Mouse (Mus musculus) adrenal gland, postnatal 36 days (tissue): ENCODE measurements around the gene Col4a1. TPM values are rescaled to one million over a fixed set of nuclear protein-coding genes. Genes with fewer than 3 reads are reported as not detected.

Experiments used
- DNase-seq, 2 experiments: peaks; one replicate each; pipeline ENCODE4 v3.0.0; 2021; ENCODE audit warnings: mixed read lengths in 1 of 2
- total RNA-seq, 2 experiments: library from RNA; stranded (reverse); gene quantifications; 2 replicates each; pipeline ENCODE4 v1.2.3; 2021

Gene Col4a1
- total RNA-seq, 2 experiments from 2014 or later, result 359 to 687 TPM

DNA sequence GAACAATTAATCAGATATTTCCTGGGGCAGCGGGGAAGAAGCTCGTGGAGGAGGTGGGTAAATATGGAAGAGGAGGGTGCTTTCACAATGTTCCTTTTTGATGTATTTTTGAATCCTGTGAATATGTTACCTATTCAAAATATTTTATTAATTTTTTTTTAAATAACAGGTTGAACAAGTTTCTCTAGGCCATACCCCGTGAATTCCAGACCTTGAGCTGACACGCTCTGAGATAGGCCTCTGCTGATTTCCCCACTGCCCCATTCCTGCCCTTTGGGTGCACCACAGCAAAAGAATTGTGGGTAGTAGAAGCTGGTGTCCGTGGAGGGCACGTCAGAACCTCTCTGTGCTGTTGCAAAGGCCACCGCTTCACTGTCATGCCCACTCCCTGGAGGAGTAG is 136.2 kb downstream of the Col4a1 start:
- no peak for DNase-seq

DNA sequence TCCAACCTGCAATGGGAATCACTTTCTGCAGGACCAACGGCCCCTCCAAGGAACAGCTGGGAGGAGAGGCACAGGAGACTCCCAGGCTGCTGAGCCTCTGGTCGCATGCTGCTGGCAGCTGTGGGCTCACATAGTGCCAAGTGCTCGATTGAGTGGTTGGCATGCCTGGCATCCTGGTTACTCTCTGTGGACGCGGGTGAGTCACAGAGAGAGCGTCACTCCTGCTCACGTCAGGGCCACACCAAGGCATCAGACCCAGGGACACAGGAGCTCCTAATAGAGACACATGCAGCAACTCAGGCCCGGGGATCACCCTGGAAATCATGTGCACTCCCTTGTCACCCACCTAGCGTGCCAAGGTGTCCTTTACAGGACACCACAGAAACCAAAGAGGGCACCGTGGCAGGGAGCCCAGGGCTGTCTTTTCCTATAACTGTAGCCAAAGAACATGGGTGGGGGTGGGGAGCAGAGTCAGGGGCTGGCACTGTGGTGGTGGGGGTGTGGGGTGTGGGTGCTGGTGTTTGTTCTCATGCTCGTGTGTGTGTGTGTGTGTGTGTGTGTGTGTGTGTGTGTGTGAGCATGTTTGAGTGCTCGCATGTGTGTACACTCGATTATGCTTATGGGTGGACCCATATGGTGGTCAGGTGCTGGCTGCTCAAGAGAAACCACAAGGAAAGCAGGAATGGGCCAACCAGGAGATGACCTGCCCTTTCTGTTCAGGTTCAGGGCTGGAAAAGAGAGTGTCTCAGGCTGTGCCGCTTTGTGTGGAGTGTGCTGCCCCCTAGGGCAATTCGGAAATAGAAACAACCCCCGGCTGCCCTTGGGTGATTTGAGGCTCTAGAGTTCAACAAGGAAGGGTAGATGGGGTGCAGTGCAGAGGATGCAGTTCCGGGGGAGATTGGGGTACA is 139.1 kb downstream of the Col4a1 start:
- DNase-seq, result peak; percentile 90 to 91

DNA sequence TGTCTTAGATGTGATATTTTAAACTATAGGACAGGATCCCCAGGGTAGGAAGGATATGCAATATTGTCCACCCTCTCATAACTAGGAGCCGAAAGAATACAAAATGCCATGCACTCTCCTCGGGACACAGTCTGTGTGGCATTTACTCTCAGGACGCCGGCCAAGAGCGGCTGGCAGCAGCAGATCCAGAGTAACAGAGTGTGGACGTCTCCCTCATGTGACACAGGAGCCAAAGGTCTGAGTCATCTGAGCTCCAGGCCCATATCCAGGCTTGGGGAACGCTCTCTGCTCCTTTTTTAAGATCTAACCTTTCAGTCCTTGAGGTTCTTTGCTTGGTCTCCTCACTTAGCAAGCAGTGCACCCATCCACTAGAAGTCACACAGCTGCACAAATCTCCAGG is 141.1 kb downstream of the Col4a1 start:
- DNase-seq, result peak; percentile 85 to 86

DNA sequence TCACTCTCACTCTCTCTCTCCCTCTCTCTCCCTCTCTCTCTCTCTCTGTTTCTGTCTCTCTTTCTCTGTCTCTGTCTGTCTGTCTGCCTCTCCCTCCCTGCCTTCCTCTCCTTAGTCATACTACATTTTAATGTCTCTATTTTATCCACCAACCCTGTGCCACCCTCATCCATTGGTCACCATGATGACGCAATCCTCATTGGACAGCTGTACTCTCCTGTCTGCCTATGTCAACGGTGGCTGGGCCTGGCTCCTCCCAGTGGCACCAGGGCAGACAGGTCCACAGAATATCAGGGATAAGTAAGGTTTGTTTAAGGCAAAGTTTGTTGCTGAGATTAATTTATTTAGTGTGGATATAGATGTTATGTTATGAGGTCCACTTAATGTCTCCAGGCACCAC is 143.2 kb downstream of the Col4a1 start:
- DNase-seq, result peak in 1 of 2 experiments; percentile 20

DNA sequence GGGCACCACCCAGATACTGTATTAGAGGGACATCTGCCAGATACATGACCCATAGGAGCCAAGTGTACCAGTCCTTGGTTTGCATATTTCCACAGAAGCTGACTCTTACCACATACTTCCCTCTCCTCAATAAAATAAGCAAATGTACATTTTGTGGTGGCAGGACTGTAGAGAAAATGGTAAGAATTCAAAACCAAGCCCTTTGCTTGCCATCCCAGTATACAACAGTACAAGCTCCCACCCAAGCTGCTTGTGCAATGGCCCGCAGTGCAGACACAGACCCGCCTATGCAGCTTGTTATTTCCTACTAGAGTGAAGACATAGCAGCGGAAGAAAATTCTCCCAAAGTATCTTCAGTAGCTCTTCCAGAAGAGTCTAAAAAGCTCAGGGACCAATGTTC is 143.8 kb downstream of the Col4a1 start:
- DNase-seq, result no peak

DNA sequence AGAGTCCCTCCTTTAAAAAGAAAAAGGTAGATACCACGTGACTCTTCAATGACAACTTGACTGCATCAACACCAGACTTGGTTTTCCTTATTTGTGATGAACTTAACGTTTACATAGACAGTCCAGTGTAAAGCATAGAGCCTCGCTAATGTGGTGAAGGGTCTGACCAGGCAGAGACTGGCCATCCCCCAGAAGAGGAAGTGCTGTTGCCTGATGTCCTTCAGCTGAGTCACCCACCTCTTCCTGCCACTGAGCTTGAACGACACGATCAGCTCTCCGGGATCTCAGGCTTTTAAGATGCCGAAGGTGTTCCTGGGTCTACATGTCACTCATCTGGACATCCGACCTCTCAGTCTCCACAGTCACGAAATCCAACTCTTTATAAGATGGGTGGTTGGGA is 144.7 kb downstream of the Col4a1 start:
- DNase-seq, result no peak

DNA sequence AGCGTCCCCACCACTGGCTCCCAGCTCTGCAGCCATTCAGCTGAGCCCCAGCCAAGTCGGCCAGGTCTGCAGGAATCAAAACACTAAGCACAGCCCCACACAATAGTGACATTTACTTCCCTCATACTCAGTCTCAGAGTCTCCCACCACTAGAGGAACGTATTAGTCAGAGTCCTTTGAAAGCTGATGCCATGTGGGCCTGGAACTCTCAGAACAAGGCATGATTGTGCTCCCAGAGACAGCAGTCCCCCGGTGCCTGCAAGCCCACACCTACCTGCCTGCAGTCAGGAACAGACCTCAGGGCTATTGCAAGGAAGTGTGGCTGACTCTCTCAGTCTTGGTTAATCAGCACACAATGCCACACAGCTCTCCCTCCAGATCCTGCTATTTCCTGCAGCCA is 147.0 kb downstream of the Col4a1 start:
- DNase-seq, result no peak

DNA sequence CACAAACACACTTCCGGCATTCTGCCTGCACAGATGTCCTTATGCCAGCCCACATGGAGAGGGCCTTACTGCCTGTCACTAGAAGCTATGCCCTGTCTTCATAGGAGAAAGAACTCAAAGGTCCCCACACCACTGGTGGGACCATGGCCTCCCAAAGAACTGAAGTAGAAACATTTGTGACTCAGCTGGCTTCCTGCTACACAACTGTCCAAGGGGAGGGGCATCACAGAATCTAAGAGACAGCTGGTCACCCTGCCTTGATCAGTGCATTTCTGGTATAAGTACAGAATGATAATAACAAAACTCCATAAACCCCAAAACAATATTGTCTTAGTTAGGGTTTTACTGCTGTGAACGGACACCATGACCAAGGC is 156.3 kb downstream of the Col4a1 start:
- DNase-seq, result peak in 1 of 2 experiments; percentile 6

DNA sequence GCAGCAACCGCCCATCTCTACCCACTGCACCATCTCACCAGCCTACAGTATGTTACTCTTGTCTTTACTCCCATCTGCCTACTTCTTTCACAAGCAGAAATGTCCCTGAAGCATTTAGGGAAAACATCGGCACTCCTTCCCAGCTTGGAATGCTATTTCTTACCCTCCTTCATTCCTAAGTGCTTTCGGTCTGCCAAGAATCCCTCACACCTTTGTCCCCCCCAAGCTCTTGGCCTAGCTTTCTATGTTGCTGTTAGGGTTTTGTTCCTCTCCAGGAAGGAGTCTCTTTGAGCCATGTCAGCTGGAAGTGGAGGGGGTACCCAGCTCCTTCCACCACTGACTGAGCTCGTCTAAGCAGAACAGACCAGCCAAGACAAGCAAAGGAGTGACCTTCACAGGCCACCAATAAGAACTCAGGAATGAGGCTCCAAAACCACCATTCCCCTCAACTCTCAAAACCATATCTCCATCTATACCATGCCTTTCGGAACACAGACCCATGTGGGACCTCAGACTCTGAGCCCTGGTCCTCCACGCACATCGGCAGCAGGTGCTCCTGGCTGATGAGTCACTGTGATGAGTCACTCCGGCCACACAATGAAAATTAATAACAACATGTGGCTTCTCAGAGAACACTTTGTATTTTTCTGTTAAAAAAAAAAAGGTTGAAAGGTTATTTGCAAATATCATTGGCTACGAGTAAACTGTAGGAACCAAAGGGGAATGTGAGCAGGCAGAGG is 156.9 kb downstream of the Col4a1 start:
- peak; percentile 58 to 66 for DNase-seq

DNA sequence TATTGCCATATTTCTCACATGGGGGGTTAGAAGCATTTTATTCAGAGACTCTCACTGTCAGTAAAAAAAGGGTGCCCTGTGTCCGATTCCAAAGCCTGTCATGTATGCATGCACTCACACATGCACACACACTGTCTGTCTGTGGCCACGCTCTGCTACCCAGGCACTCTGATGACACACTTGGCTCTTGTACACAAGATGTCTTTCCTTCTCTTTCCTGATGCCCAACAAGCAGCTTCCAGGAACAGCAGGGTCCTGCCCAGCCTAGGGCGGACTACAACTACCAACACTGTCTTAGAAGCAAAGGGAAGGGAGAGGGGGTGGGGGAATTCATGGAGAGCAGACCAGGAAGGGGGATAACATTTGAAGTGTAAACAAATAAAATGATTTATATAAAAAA is 162.4 kb downstream of the Col4a1 start:
- no peak for DNase-seq

DNA sequence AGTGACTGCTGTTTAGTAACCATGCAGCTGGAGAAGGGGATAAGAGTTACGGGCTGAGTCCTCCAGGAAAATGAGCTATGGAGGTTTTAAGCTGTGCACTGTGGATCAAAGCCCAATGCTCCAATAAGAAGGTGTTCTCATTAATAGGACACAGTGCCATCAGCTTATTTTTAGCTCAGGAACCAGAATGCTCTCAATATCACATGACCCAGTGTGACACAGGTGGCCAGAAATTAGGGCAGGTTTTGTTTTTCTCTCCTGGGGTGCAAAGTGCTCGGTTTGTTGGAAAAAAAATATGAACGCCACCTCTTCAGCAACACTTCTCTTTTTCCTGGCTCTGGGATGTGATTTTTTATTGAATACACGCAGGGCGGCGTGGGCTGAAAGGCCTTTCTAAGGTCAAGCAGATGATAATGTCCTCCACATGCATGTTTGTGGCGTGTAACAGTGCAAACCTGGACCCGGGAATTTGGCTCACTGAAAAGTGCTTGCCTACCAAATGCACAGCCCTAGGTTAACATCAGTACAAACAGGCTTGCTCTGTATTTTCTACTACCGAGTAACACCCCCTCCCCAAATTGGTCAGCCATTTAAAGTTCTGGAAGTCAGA is 163.3 kb downstream of the Col4a1 start:
- no peak for DNase-seq

DNA sequence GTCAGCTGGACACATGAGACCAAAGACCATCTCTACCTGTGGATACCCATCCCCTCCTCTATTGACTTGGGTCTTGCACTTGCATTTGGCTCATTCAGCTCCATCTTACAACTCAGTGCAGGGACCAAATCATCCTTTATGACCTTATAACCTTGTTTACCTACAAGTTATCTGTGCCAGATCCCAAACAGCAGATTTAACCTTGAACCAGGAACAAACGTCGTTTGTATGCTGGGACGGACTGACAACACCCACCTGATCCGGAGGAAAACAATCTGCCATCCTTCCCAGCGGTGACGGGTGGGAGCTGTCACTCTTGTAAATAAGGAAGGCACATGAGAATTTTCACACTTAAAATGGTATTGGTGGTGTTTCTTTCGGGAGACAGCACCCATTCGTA is 163.8 kb downstream of the Col4a1 start:
- DNase-seq, result no peak

Other genes with a start within 250 kb of the Col4a1 start
- 100 to 1,000 TPM; 182 to 302 TPM for gene Col4a2, start within 50 bp of the Col4a1 start, total RNA-seq
- 10 to 100 TPM in 1 of 2 experiments, 1 to 10 TPM in 1; 6.7 to 12.5 TPM for gene Rab20, start 165.9 kb upstream of the Col4a1 start, total RNA-seq
- gene Naxd, start 184.7 kb upstream of the Col4a1 start, total RNA-seq, result 10 to 100 TPM; 71.0 to 74.4 TPM
- 10 to 100 TPM; 34.6 to 39.8 TPM for gene Cars2, start 238.0 kb upstream of the Col4a1 start, total RNA-seq
- gene Ing1, start 242.7 kb upstream of the Col4a1 start, total RNA-seq, result 10 to 100 TPM; 36.1 to 43.7 TPM